Mouse (Mus musculus): ENCODE data around the gene Hivep2. TPM values are rescaled to one million over a fixed set of nuclear protein-coding genes. Genes with fewer than 3 reads are reported as not detected.

The Hivep2 gene
- total RNA-seq, 2 experiments from 2014 or later: 203 to 210 TPM

- Histone ChIP-seq H3K27ac (no peak overlapping the region), H3K4me3 (no peak overlapping the region)
- no peak for TF ChIP-seq CTCF (conservative IDR thresholded peaks at IDR 0.05)
- DNase-seq (ENCODE audit: low spot score in 2 of 2): no peak
These were observed 69.7 kb downstream of the Hivep2 start for GRCm38 (mm10) chr10:14035607-14036006.

GRCm38 (mm10) chr10:14036472-14036871 lies 70.6 kb downstream of the Hivep2 start:
- 0 out of 2 replicates have a peak overlapping the region, but pooled peaks have one; percentile 39 for H3K27ac ChIP-seq
- H3K4me3 ChIP-seq: no peak overlapping the region
- TF ChIP-seq CTCF (conservative IDR thresholded peaks at IDR 0.05): no peak
- no peak for DNase-seq (ENCODE audit: low spot score in 2 of 2)

GRCm38 (mm10) chr10:14037977-14038489 lies 72.2 kb downstream of the Hivep2 start:
- TF ChIP-seq CTCF (conservative IDR thresholded peaks at IDR 0.05): no peak
- Histone ChIP-seq H3K4me3 (no peak overlapping the region), H3K27ac (no peak overlapping the region; the same call in 1 of the 2 replicates)
- no peak for DNase-seq (ENCODE audit: low spot score in 2 of 2)

- no peak for DNase-seq (ENCODE audit: low spot score in 2 of 2)
- H3K4me3 ChIP-seq: no peak overlapping the region
- TF ChIP-seq CTCF (conservative IDR thresholded peaks at IDR 0.05): no peak
- H3K27ac ChIP-seq: peak overlapping the region; percentile 28
These were observed 75.0 kb downstream of the Hivep2 start for GRCm38 (mm10) chr10:14040716-14041470.

GRCm38 (mm10) chr10:14041606-14042005 lies 75.7 kb downstream of the Hivep2 start:
- Histone ChIP-seq H3K27ac (no peak overlapping the region), H3K4me3 (no peak overlapping the region)
- no peak for TF ChIP-seq CTCF (conservative IDR thresholded peaks at IDR 0.05)
- no peak for DNase-seq (ENCODE audit: low spot score in 2 of 2)

GRCm38 (mm10) chr10:14042539-14043348 lies 76.9 kb downstream of the Hivep2 start:
- peak overlapping the region; percentile 28; the same call in 1 of the 2 replicates for H3K27ac ChIP-seq
- TF ChIP-seq CTCF (conservative IDR thresholded peaks at IDR 0.05): no peak
- H3K4me3 ChIP-seq: no peak overlapping the region
- no peak for DNase-seq (ENCODE audit: low spot score in 2 of 2)

GRCm38 (mm10) chr10:14043349-14043710 lies 77.5 kb downstream of the Hivep2 start:
- no peak overlapping the region for H3K4me3 ChIP-seq
- H3K27ac ChIP-seq: no peak overlapping the region
- DNase-seq (ENCODE audit: low spot score in 2 of 2): no peak
- no peak for TF ChIP-seq CTCF (conservative IDR thresholded peaks at IDR 0.05)

- no peak overlapping the region for H3K4me3 ChIP-seq
- no peak for DNase-seq (ENCODE audit: low spot score in 2 of 2)
- H3K27ac ChIP-seq: peak overlapping the region; percentile 68; the same call in 1 of the 2 replicates
- no peak for TF ChIP-seq CTCF (conservative IDR thresholded peaks at IDR 0.05)
These were observed 78.3 kb downstream of the Hivep2 start for GRCm38 (mm10) chr10:14044046-14044782.

GRCm38 (mm10) chr10:14044783-14045392 lies 79.0 kb downstream of the Hivep2 start:
- TF ChIP-seq CTCF (conservative IDR thresholded peaks at IDR 0.05): no peak
- H3K27ac ChIP-seq: peak overlapping the region; percentile 81
- DNase-seq (ENCODE audit: low spot score in 2 of 2): no peak
- no peak overlapping the region for H3K4me3 ChIP-seq

- peak overlapping the region; percentile 81 for H3K27ac ChIP-seq
- no peak for TF ChIP-seq CTCF (conservative IDR thresholded peaks at IDR 0.05)
- DNase-seq (ENCODE audit: low spot score in 2 of 2): no peak
- no peak overlapping the region for H3K4me3 ChIP-seq
These were observed 79.9 kb downstream of the Hivep2 start for GRCm38 (mm10) chr10:14045745-14046144.

GRCm38 (mm10) chr10:14046171-14046651 lies 80.3 kb downstream of the Hivep2 start:
- TF ChIP-seq CTCF (conservative IDR thresholded peaks at IDR 0.05): no peak
- Histone ChIP-seq H3K4me3 (no peak overlapping the region), H3K27ac (peak overlapping the region; percentile 81)
- peak; percentile 45 to 56 for DNase-seq (ENCODE audit: low spot score in 2 of 2)

GRCm38 (mm10) chr10:14046935-14047334 lies 81.1 kb downstream of the Hivep2 start:
- Histone ChIP-seq H3K27ac (peak overlapping the region; percentile 81), H3K4me3 (no peak overlapping the region)
- DNase-seq (ENCODE audit: low spot score in 2 of 2): no peak
- peak; percentile 72 for TF ChIP-seq CTCF (conservative IDR thresholded peaks at IDR 0.05)

Measured in layer of hippocampus, adult 2 months (tissue).